Mouse (Mus musculus): ENCODE data around the gene Arl3. TPM values are rescaled to one million over a fixed set of nuclear protein-coding genes. Genes with fewer than 3 reads are reported as not detected.

The Arl3 gene
- polyA plus RNA-seq, 1 experiment = 81.9 TPM

DNA sequence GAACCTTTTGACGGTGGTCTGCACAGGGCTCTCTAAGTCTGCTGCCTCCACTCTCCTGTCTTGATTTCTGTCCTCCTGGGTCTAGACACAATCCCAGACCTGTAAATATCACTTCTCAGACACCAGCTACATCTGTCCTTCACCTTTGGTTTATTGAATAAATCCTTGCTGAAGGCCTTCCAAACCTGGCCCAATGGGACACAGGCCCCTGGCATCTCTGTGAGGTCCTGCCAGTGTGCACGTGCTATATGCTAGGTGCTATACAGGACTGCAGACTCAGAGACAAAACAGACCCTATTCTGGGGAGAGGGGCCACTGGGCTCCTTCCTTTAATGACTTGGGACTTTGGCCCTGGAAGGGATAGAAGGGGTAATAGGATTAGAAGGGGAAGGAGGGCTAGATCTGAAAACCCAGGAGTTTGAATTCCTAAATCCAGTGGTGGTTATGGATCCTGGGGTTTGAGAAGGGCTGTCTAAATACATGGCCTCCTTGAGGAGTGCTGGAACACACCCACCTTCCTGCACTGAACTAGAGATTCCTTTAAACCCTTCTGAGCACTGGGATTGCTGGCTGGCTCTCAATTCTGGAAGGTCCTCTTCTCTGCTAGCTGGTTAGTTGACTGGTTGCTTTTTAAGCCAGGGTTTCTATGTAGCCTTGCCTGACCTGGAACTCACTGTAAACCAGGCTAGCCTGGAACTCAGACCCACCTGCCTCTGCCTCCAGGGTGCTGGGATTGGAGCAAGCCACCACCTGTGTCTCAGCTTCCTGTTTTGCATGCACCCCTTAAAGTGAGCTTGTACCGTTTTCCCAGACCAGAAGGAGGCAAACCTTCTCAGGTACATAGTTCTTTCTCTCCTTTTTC is 56.1 kb downstream of the Arl3 start:
- TF ChIP-seq POLR2AphosphoS2 (IDR thresholded peaks at IDR 0.05; ENCODE audit: insufficient read length, low read depth) (peak; percentile 80), REST (IDR thresholded peaks at IDR 0.05; ENCODE audit: insufficient read depth, insufficient read length) (no peak), POLR2A (IDR thresholded peaks at IDR 0.05; ENCODE audit: insufficient read length, low read depth) (peak; percentile 10), MAX (IDR thresholded peaks at IDR 0.05; ENCODE audit: low read depth) (no peak)
- Histone ChIP-seq H3ac (ENCODE audit: control insufficient read depth, insufficient read length) (no peak overlapping the region), H3K79me2 (ENCODE audit: control insufficient read depth, insufficient read depth) (peaks cover 25% of the 10 kb centered on the region), H3K4me2 (ENCODE audit: low read depth) (peak overlapping the region; percentile 60), H3K4me3 (no peak overlapping the region), H3K36me3 (ENCODE audit: control insufficient read depth, insufficient read depth) (peaks cover 39% of the 10 kb centered on the region), H3K27me3 (ENCODE audit: control insufficient read depth, insufficient read depth, insufficient read length) (no peaks in the 10 kb centered on the region)

DNA sequence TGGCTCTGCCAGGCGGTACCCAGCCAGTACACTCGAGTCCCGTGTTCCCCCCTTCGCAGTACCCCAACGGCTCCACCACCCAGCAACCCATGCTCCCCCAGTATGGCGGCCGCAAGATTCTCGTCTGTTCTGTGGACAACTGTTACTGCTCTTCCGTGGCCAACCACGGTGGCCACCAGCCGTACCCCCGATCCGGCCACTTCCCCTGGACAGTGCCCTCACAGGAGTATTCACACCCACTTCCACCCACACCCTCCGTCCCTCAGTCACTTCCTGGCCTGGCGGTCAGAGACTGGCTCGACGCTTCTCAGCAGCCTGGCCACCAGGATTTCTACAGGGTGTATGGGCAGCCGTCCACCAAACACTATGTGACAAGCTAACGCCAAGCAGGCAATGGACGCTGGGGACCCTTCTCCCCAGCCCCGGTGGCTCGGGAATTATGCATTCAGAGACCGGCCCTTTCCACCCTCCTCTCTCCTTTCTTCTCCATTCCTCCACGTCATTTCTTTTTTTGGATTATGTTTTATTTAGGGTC is 57.6 kb downstream of the Arl3 start:
- Histone ChIP-seq H3K36me3 (ENCODE audit: control insufficient read depth, insufficient read depth) (peaks cover 47% of the 10 kb centered on the region), H3K27me3 (ENCODE audit: control insufficient read depth, insufficient read depth, insufficient read length) (no peaks in the 10 kb centered on the region), H3ac (ENCODE audit: control insufficient read depth, insufficient read length) (no peak overlapping the region), H3K4me3 (no peak overlapping the region), H3K4me2 (ENCODE audit: low read depth) (no peak overlapping the region), H3K79me2 (ENCODE audit: control insufficient read depth, insufficient read depth) (peaks cover 41% of the 10 kb centered on the region)
- TF ChIP-seq CEBPB (IDR thresholded peaks at IDR 0.05; ENCODE audit: insufficient read depth, poor library complexity, severe bottlenecking) (no peak), SRF (IDR thresholded peaks at IDR 0.05; ENCODE audit: control insufficient read depth, insufficient read length, low read depth) (no peak), MAX (IDR thresholded peaks at IDR 0.05; ENCODE audit: low read depth) (no peak), TCF3 (IDR thresholded peaks at IDR 0.05; ENCODE audit: insufficient read length, low read depth) (no peak), USF1 (IDR thresholded peaks at IDR 0.05; ENCODE audit: low read depth) (no peak), E2F4 (IDR thresholded peaks at IDR 0.05; ENCODE audit: insufficient read depth) (no peak), MYOD1 (IDR thresholded peaks at IDR 0.05; ENCODE audit: control insufficient read depth in 1 of 3, insufficient read length in 2 of 3, low read depth in 2 of 3) (no peak), MYOG (IDR thresholded peaks at IDR 0.05; ENCODE audit: control insufficient read depth in 1 of 3, insufficient read depth in 1 of 3, insufficient read length in 2 of 3, low read depth in 2 of 3) (no peak), TCF12 (IDR thresholded peaks at IDR 0.05; ENCODE audit: insufficient read depth, poor library complexity, severe bottlenecking) (no peak)

DNA sequence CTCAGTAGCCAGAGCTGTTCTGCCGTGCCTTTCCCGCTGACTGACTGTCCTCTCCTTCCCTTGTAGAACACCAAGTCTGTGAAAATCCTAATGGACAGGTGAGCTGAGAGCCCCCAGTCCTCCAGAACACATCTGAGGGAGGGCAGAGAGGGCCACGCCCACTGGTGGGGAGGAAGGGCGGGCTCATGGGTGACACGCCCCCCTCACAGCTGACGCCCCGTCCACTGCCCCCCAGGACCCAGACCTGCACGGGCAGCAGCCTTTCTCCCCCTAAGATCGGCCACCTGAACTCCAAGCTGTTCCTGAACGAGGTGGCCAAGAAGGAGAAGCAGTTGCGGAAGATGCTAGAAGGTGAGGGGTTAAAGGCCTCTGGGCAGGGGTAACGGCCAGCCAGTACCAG is 58.6 kb downstream of the Arl3 start:
- TF ChIP-seq CEBPB (IDR thresholded peaks at IDR 0.05; ENCODE audit: insufficient read depth, poor library complexity, severe bottlenecking) = no peak
- TF ChIP-seq USF1 (IDR thresholded peaks at IDR 0.05; ENCODE audit: low read depth) = no peak
- TF ChIP-seq MYOG (IDR thresholded peaks at IDR 0.05; ENCODE audit: control insufficient read depth in 1 of 3, insufficient read depth in 1 of 3, insufficient read length in 2 of 3, low read depth in 2 of 3) = no peak
- TF ChIP-seq MAX (IDR thresholded peaks at IDR 0.05; ENCODE audit: low read depth) = no peak
- TF ChIP-seq SRF (IDR thresholded peaks at IDR 0.05; ENCODE audit: control insufficient read depth, insufficient read length, low read depth) = no peak
- no peak for TF ChIP-seq MYOD1 (IDR thresholded peaks at IDR 0.05; ENCODE audit: control insufficient read depth in 1 of 3, insufficient read length in 2 of 3, low read depth in 2 of 3)
- H3K79me2 ChIP-seq (ENCODE audit: control insufficient read depth, insufficient read depth) = peaks cover 50% of the 10 kb centered on the region
- no peak overlapping the region for H3K4me2 ChIP-seq (ENCODE audit: low read depth)
- H3ac ChIP-seq (ENCODE audit: control insufficient read depth, insufficient read length) = no peak overlapping the region
- H3K36me3 ChIP-seq (ENCODE audit: control insufficient read depth, insufficient read depth) = peaks cover 47% of the 10 kb centered on the region
- H3K4me3 ChIP-seq = no peak overlapping the region
- no peaks in the 10 kb centered on the region for H3K27me3 ChIP-seq (ENCODE audit: control insufficient read depth, insufficient read depth, insufficient read length)

DNA sequence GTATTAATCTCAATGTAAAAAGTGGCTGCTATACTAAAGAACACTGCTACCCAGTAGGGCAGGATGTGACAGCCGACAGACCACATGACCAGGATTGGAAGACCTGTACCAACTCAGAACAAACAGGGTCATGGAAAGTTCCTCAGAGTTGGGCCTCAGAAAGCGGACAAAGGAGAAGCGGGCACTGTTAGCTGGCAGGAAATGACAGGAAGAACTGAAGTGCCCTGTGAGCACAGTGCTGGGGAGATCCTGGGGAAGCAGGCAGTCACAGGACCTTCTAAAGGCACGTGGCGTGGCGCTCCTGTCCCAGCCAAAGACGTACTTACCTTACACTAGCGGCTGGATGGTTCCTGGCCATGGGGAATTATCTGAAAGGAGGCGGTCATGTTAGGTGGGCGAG is 61.7 kb downstream of the Arl3 start:
- Histone ChIP-seq H3K79me2 (ENCODE audit: control insufficient read depth, insufficient read depth) (peaks cover 81% of the 10 kb centered on the region), H3K27me3 (ENCODE audit: control insufficient read depth, insufficient read depth, insufficient read length) (no peaks in the 10 kb centered on the region), H3ac (ENCODE audit: control insufficient read depth, insufficient read length) (no peak overlapping the region), H3K4me2 (ENCODE audit: low read depth) (peak overlapping the region; percentile 12), H3K36me3 (ENCODE audit: control insufficient read depth, insufficient read depth) (peaks cover 51% of the 10 kb centered on the region), H3K4me3 (no peak overlapping the region)
- TF ChIP-seq POLR2A (IDR thresholded peaks at IDR 0.05; ENCODE audit: insufficient read length, low read depth) (peak; percentile 35), MAX (IDR thresholded peaks at IDR 0.05; ENCODE audit: low read depth) (no peak)

GRCm38 (mm10) chr19:46510824-46511223 is 62.2 kb downstream of the Arl3 start:
- peaks cover 47% of the 10 kb centered on the region for H3K36me3 ChIP-seq (ENCODE audit: control insufficient read depth, insufficient read depth)
- H3K4me2 ChIP-seq (ENCODE audit: low read depth) = peak overlapping the region; percentile 12
- no peak overlapping the region for H3K4me3 ChIP-seq
- TF ChIP-seq USF1 (IDR thresholded peaks at IDR 0.05; ENCODE audit: low read depth) (peak; percentile 9), CEBPB (IDR thresholded peaks at IDR 0.05; ENCODE audit: insufficient read depth, poor library complexity, severe bottlenecking) (no peak)
- H3K79me2 ChIP-seq (ENCODE audit: control insufficient read depth, insufficient read depth) = peaks cover 86% of the 10 kb centered on the region
- no peak overlapping the region for H3ac ChIP-seq (ENCODE audit: control insufficient read depth, insufficient read length)
- H3K27me3 ChIP-seq (ENCODE audit: control insufficient read depth, insufficient read depth, insufficient read length) = no peaks in the 10 kb centered on the region

Data from myocyte (in vitro differentiated cells).